Mouse (Mus musculus): ENCODE measurements around the gene Col24a1. TPM values are rescaled to one million over a fixed set of nuclear protein-coding genes. Genes with fewer than 3 reads are reported as not detected.
"Not testable (repeated sequence)": the region's sequence is repeated elsewhere in the genome, so short reads cannot be mapped to it uniquely, and the experiment has no call there.

Gene Col24a1
- total RNA-seq, 4 experiments from 2014 or later, result 2.4 to 4.4 (median 2.7) TPM

- no peak for DNase-seq (ENCODE audit: low spot score in 2 of 2)
Observed at GRCm38 (mm10) chr3:145353951-145354350, 61.7 kb downstream of the Col24a1 start.

GRCm38 (mm10) chr3:145356865-145357487, 64.7 kb downstream of the Col24a1 start:
- no peak for DNase-seq (ENCODE audit: low spot score in 2 of 2)

GRCm38 (mm10) chr3:145365227-145365626, 73.0 kb downstream of the Col24a1 start:
- DNase-seq (ENCODE audit: low spot score in 2 of 2), result no peak

- no peak for DNase-seq (ENCODE audit: low spot score in 2 of 2)
Observed at GRCm38 (mm10) chr3:145367176-145367717, 75.0 kb downstream of the Col24a1 start.

GRCm38 (mm10) chr3:145376298-145376697, 84.0 kb downstream of the Col24a1 start:
- no peak for DNase-seq (ENCODE audit: low spot score in 2 of 2)

- no peak for DNase-seq (ENCODE audit: low spot score in 2 of 2)
Observed at GRCm38 (mm10) chr3:145383095-145383494, 90.8 kb downstream of the Col24a1 start.

GRCm38 (mm10) chr3:145386434-145386833, 94.2 kb downstream of the Col24a1 start:
- no peak for DNase-seq (ENCODE audit: low spot score in 2 of 2)

GRCm38 (mm10) chr3:145390681-145391080, 98.4 kb downstream of the Col24a1 start:
- DNase-seq (ENCODE audit: low spot score in 2 of 2), result no peak

GRCm38 (mm10) chr3:145391986-145392659, 99.9 kb downstream of the Col24a1 start:
- no peak for DNase-seq (ENCODE audit: low spot score in 2 of 2)

- DNase-seq (ENCODE audit: low spot score in 2 of 2), result no peak
Observed at GRCm38 (mm10) chr3:145399173-145399572, 106.9 kb downstream of the Col24a1 start.

- no peak for DNase-seq (ENCODE audit: low spot score in 2 of 2)
Observed at GRCm38 (mm10) chr3:145402257-145402656, 110.0 kb downstream of the Col24a1 start.

GRCm38 (mm10) chr3:145402994-145403393, 110.7 kb downstream of the Col24a1 start:
- DNase-seq (ENCODE audit: low spot score in 2 of 2), result no peak

GRCm38 (mm10) chr3:145408045-145408444, 115.8 kb downstream of the Col24a1 start:
- no peak for DNase-seq (ENCODE audit: low spot score in 2 of 2)

- DNase-seq (ENCODE audit: low spot score in 2 of 2), result no peak
Observed at GRCm38 (mm10) chr3:145412137-145412536, 119.9 kb downstream of the Col24a1 start.

- DNase-seq (ENCODE audit: low spot score in 2 of 2), result no peak
Observed at GRCm38 (mm10) chr3:145414362-145414761, 122.1 kb downstream of the Col24a1 start.

- no peak for DNase-seq (ENCODE audit: low spot score in 2 of 2)
Observed at GRCm38 (mm10) chr3:145417809-145418208, 125.5 kb downstream of the Col24a1 start.

GRCm38 (mm10) chr3:145420421-145420820, 128.1 kb downstream of the Col24a1 start:
- DNase-seq (ENCODE audit: low spot score in 2 of 2), result no peak

- DNase-seq (ENCODE audit: low spot score in 2 of 2), result no peak
Observed at GRCm38 (mm10) chr3:145422044-145422443, 129.8 kb downstream of the Col24a1 start.

GRCm38 (mm10) chr3:145438352-145438751, 146.1 kb downstream of the Col24a1 start:
- DNase-seq (ENCODE audit: low spot score in 2 of 2), result no peak

GRCm38 (mm10) chr3:145439086-145439485, 146.8 kb downstream of the Col24a1 start:
- DNase-seq (ENCODE audit: low spot score in 2 of 2), result no peak

- DNase-seq (ENCODE audit: low spot score in 2 of 2), result no peak
Observed at GRCm38 (mm10) chr3:145440993-145441392, 148.7 kb downstream of the Col24a1 start.

GRCm38 (mm10) chr3:145442268-145442667, 150.0 kb downstream of the Col24a1 start:
- no peak for DNase-seq (ENCODE audit: low spot score in 2 of 2)

GRCm38 (mm10) chr3:145443167-145443566, 150.9 kb downstream of the Col24a1 start:
- DNase-seq (ENCODE audit: low spot score in 2 of 2), result not testable (repeated sequence)
